Mouse (Mus musculus) heart, embryonic 13.5 days (tissue): Measurements from ENCODE around the gene Slc45a1. TPM values are rescaled to one million over a fixed set of nuclear protein-coding genes. Genes with fewer than 3 reads are reported as not detected.
"Not testable (repeated sequence)": the region's sequence is repeated elsewhere in the genome, so short reads cannot be mapped to it uniquely, and the experiment has no call there.

Source experiments
- ATAC-seq: fragments of 200-750 bp; cut with Nextera tagmentation; 2 replicates; pipeline ENCODE4 v1.8.0; 2017; ENCODE audit warnings: moderate TSS enrichment; ENCODE audit not compliant: insufficient number of reproducible peaks, low FRiP score, low TSS enrichment; ENCODE audit errors: extremely low read depth
- H3K27ac ChIP-seq: fragments of 300-500 bp; sonication (generic); replicated peaks from 2 replicates; pipeline ENCODE4 v1.5.1; 2015; ENCODE audit warnings: moderate library complexity, mild to moderate bottlenecking, inconsistent platforms
- H3K27me3 ChIP-seq: fragments of 300-500 bp; sonication (generic); replicated peaks from 2 replicates; pipeline ENCODE4 v1.6.1; 2015; ENCODE audit warnings: mild to moderate bottlenecking, inconsistent platforms
- H3K36me3 ChIP-seq: fragments of 300-500 bp; sonication (generic); 2 replicates; pipeline ENCODE4 v1.6.1; 2015; ENCODE audit warnings: mild to moderate bottlenecking, inconsistent platforms
- H3K4me1 ChIP-seq: fragments of 300-500 bp; sonication (generic); 2 replicates; pipeline ENCODE4 v1.6.1; 2015; ENCODE audit warnings: inconsistent platforms
- H3K4me2 ChIP-seq: fragments of 300-500 bp; sonication (generic); 2 replicates; pipeline ENCODE4 v1.6.1; 2015; ENCODE audit warnings: inconsistent platforms, mild to moderate bottlenecking, moderate library complexity
- H3K4me3 ChIP-seq: fragments of 300-500 bp; sonication (generic); 2 replicates; pipeline ENCODE4 v1.5.1; 2015; ENCODE audit warnings: moderate library complexity, mild to moderate bottlenecking, inconsistent platforms
- H3K9ac ChIP-seq: fragments of 300-500 bp; sonication (generic); 2 replicates; pipeline ENCODE4 v1.6.1; 2015; ENCODE audit warnings: inconsistent platforms, mild to moderate bottlenecking, moderate library complexity
- H3K9me3 ChIP-seq: fragments of 300-500 bp; sonication (generic); 2 replicates; pipeline ENCODE4 v1.6.1; 2016; ENCODE audit warnings: inconsistent platforms
- WGBS: fragments of 180-500 bp; shearing (Covaris S2); methylation state at CpG from one replicate; pipeline ENCODE4 v1.1.7; 2015; ENCODE audit warnings: mixed read lengths; 5-methylcytosine and 5-hydroxymethylcytosine counted together
- polyA plus RNA-seq: library from polyadenylated mRNA; unstranded; fragments of >200 nt; fragmentation: Nextera tagmentation; extraction: Ambion mirVana; gene quantifications from 2 replicates; pipeline ENCODE4 v1.2.1, GENCODE M21; 2015

Gene Slc45a1
- polyA plus RNA-seq, 1 experiment from 2014 or later = 0.08 TPM

DNA sequence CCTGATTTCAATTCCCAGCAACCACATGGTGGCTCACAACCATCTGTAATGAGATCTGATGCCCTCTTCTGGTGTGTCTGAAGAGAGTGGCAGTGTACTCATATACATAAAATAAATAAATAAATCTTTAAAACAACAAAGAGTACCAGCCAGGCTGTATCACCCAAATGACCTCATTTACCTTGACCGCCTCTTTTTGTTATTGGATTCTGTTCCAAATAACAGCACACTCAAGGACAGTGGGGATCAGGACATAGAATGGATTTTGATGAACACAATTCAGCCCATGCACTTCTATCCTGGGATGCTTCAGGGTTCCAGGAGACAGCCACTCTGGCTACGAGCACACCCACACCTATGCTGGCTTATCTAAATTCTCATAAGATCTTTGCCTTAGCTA lies 51.5 kb downstream of the Slc45a1 start:
- H3K27ac ChIP-seq, H3K4me2 ChIP-seq, H3K9ac ChIP-seq, H3K9me3 ChIP-seq, H3K36me3 ChIP-seq, ATAC-seq, H3K27me3 ChIP-seq, H3K4me3 ChIP-seq: not testable (repeated sequence)
- peaks cover 54% of the 10 kb centered on the region for H3K4me1 ChIP-seq
- 88% methylated on average over 2 of the region's 2 CpGs for WGBS

GRCm38 (mm10) chr4:150599119-150599992 lies 52.6 kb downstream of the Slc45a1 start:
- ATAC-seq = no peak
- 49% methylated on average over 3 of the region's 3 CpGs for WGBS
- H3K27me3 ChIP-seq = no peaks in the 10 kb centered on the region
- peaks cover 52% of the 10 kb centered on the region for H3K4me1 ChIP-seq
- peak overlapping the region; percentile 6; the same call in 1 of the 2 replicates for H3K4me2 ChIP-seq
- peak overlapping the region; percentile 24; the same call in 1 of the 2 replicates for H3K9ac ChIP-seq
- H3K4me3 ChIP-seq = no peak overlapping the region
- no peaks in the 10 kb centered on the region for H3K36me3 ChIP-seq
- H3K27ac ChIP-seq = peak overlapping the region; percentile 64
- no peaks in the 10 kb centered on the region for H3K9me3 ChIP-seq

GRCm38 (mm10) chr4:150598686-150599085 lies 53.3 kb downstream of the Slc45a1 start:
- no peak overlapping the region for H3K4me2 ChIP-seq
- no peaks in the 10 kb centered on the region for H3K27me3 ChIP-seq
- H3K4me3 ChIP-seq = no peak overlapping the region
- no peak for ATAC-seq
- H3K9me3 ChIP-seq = no peaks in the 10 kb centered on the region
- 21% methylated on average over 1 of the region's 1 CpGs for WGBS
- H3K36me3 ChIP-seq = no peaks in the 10 kb centered on the region
- H3K4me1 ChIP-seq = peaks cover 54% of the 10 kb centered on the region
- H3K27ac ChIP-seq = peak overlapping the region; percentile 64
- H3K9ac ChIP-seq = no peak overlapping the region

GRCm38 (mm10) chr4:150595991-150596390 lies 56.0 kb downstream of the Slc45a1 start:
- H3K27me3 ChIP-seq = no peaks in the 10 kb centered on the region
- WGBS = 78% methylated on average over 5 of the region's 5 CpGs
- H3K9me3 ChIP-seq = no peaks in the 10 kb centered on the region
- no peak for ATAC-seq
- no peak overlapping the region for H3K4me3 ChIP-seq
- no peak overlapping the region for H3K4me2 ChIP-seq
- no peak overlapping the region for H3K27ac ChIP-seq
- peaks cover 80% of the 10 kb centered on the region for H3K4me1 ChIP-seq
- H3K9ac ChIP-seq = no peak overlapping the region
- H3K36me3 ChIP-seq = no peaks in the 10 kb centered on the region

DNA sequence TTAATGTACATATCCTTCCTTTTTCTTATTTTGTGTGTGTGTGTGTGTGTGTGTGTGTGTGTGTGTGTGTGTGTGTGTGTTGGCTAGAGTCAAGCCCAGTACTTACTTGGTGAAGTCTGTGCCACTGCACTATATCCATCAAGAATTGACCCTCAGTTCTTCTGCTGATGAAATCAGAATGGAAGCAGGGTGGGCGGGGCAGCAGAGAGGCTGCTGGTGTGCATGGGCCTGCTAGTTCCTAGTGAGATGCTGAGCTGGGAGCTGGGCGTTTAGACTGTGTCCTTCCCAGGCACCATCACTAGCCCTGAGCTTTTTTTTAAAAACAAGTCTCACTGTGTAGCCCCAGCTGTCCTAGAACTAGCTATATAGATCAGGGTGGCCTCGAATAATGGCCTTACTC lies 56.9 kb downstream of the Slc45a1 start:
- Histone ChIP-seq H3K4me2 (no peak overlapping the region), H3K9me3 (no peaks in the 10 kb centered on the region), H3K4me3 (no peak overlapping the region), H3K36me3 (no peaks in the 10 kb centered on the region), H3K27ac (no peak overlapping the region), H3K27me3 (no peaks in the 10 kb centered on the region), H3K9ac (no peak overlapping the region), H3K4me1 (peaks cover 84% of the 10 kb centered on the region)
- 66% methylated on average over 3 of the region's 3 CpGs for WGBS
- no peak for ATAC-seq

DNA sequence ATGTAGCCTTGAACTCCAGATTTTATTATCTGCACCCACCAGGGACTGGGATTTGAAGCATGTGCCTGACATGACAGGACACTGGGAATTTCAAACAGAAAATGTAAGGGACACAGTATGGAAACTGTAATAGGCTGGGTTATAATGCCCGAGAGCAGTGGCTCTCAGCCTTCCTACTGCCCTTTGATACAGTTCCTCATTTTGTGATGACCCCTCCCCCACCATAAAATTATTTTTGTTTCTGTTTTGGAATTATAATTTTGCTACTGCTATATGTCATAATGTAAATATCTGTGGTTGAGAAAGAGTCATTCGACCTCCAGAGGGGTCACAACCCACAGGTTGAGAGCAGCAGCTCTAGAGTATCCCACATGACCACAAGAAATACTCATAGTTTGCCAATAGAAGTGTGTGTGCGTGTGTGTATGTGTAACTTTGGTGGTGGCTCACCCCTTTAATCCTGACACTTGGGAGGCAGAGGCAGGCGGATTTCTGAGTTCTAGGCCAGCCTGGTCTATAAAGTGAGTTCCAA lies 57.6 kb downstream of the Slc45a1 start:
- H3K9ac ChIP-seq = no peak overlapping the region
- no peaks in the 10 kb centered on the region for H3K36me3 ChIP-seq
- H3K27ac ChIP-seq = no peak overlapping the region
- no peaks in the 10 kb centered on the region for H3K27me3 ChIP-seq
- H3K9me3 ChIP-seq = no peaks in the 10 kb centered on the region
- no peak overlapping the region for H3K4me3 ChIP-seq
- no peak overlapping the region for H3K4me2 ChIP-seq
- no peak for ATAC-seq
- WGBS = 81% methylated on average over 4 of the region's 4 CpGs
- peaks cover 84% of the 10 kb centered on the region for H3K4me1 ChIP-seq

DNA sequence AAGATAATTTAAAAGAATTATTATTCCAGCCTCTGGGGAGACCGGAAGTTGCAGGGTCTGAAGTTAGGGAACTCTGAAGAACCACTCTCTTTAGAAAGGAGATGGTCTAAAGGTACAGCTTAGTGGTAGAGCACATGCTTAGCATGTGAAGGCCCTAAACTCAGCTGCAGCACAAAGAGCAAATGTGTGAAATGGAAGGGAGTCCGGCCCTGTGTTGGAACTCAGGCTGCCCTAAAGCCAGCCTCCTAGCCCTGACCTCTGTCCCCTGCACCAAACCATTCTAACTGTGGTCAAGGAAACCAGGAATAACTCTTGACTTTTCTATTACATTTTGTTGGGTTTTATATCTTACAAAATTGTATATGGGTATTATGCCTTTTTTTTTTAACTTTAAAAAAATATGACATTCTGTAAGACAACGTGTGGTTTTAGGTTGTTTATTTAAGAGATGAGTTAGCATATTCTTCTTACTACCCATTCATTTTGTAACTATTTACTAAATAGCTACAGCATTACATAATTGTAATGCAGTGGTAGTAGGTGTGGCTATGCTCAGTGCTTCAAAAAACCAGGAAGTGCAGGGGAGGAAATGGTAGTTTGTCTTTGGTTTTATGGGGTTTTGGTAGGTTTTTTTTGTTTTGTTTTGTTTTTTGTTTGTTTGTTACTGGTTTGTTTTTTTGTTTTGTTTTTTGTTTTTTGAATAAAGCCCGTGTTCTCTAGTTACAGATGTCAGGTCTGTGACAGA lies 58.3 kb downstream of the Slc45a1 start:
- WGBS = 65% methylated on average over 4 of the region's 4 CpGs
- no peak overlapping the region for H3K4me3 ChIP-seq
- no peaks in the 10 kb centered on the region for H3K36me3 ChIP-seq
- peaks cover 80% of the 10 kb centered on the region for H3K4me1 ChIP-seq
- H3K9me3 ChIP-seq = no peaks in the 10 kb centered on the region
- ATAC-seq = no peak
- no peak overlapping the region for H3K27ac ChIP-seq
- no peak overlapping the region for H3K9ac ChIP-seq
- no peak overlapping the region for H3K4me2 ChIP-seq
- H3K27me3 ChIP-seq = no peaks in the 10 kb centered on the region

- Histone ChIP-seq H3K4me3 (no peak overlapping the region), H3K27me3 (no peaks in the 10 kb centered on the region), H3K36me3 (no peaks in the 10 kb centered on the region), H3K9ac (peak overlapping the region; percentile 34; the same call in 1 of the 2 replicates), H3K27ac (peak overlapping the region; percentile 48), H3K4me1 (peaks cover 76% of the 10 kb centered on the region), H3K4me2 (no peak overlapping the region), H3K9me3 (no peaks in the 10 kb centered on the region)
- 25% methylated on average over 6 of the region's 6 CpGs for WGBS
- ATAC-seq = no peak
Measured at GRCm38 (mm10) chr4:150592087-150592486, 59.9 kb downstream of the Slc45a1 start.

DNA sequence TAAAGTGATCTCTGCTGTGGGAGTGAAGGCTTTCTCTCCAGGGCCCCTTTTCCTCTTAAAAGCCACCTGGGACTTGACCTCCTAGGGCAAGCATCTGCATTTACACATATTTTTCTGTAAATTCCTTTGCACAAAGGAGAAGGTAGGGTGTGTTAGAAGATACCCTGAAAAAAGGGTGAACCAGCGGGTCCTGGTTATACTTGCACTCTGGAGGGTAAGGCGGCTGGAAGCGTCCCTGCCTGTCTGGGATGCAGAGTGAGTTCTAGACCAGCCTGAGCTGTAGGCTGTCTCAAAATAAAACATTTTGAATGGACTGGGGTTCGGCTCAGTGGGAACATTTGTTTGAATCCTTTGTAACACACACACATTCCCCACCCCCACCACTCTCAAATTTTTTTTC lies 60.4 kb downstream of the Slc45a1 start:
- no peaks in the 10 kb centered on the region for H3K36me3 ChIP-seq
- no peaks in the 10 kb centered on the region for H3K9me3 ChIP-seq
- peak overlapping the region; percentile 48 for H3K27ac ChIP-seq
- H3K4me1 ChIP-seq = peaks cover 76% of the 10 kb centered on the region
- no peak overlapping the region for H3K4me3 ChIP-seq
- no peak overlapping the region for H3K4me2 ChIP-seq
- H3K27me3 ChIP-seq = no peaks in the 10 kb centered on the region
- ATAC-seq = no peak
- no peak overlapping the region for H3K9ac ChIP-seq
- WGBS = 58% methylated on average over 4 of the region's 4 CpGs

GRCm38 (mm10) chr4:150590621-150591282 lies 61.2 kb downstream of the Slc45a1 start:
- 51% methylated on average over 3 of the region's 3 CpGs for WGBS
- Histone ChIP-seq H3K36me3 (no peaks in the 10 kb centered on the region), H3K9me3 (no peaks in the 10 kb centered on the region), H3K27ac (peak overlapping the region; percentile 48; the same call in 1 of the 2 replicates), H3K27me3 (no peaks in the 10 kb centered on the region), H3K9ac (no peak overlapping the region), H3K4me3 (no peak overlapping the region), H3K4me1 (peaks cover 80% of the 10 kb centered on the region), H3K4me2 (no peak overlapping the region)
- ATAC-seq = no peak

GRCm38 (mm10) chr4:150588300-150588621 lies 63.7 kb downstream of the Slc45a1 start:
- Histone ChIP-seq H3K36me3 (no peaks in the 10 kb centered on the region), H3K9ac (no peak overlapping the region), H3K4me2 (no peak overlapping the region), H3K27ac (no peak overlapping the region), H3K27me3 (no peaks in the 10 kb centered on the region), H3K9me3 (no peaks in the 10 kb centered on the region), H3K4me3 (no peak overlapping the region), H3K4me1 (peaks cover 92% of the 10 kb centered on the region)
- ATAC-seq = no peak
- 67% methylated on average over 2 of the region's 2 CpGs for WGBS
